Mouse (Mus musculus) forebrain, embryonic 11.5 days (tissue): ENCODE measurements around the gene Crebrf. TPM values are rescaled to one million over a fixed set of nuclear protein-coding genes. Genes with fewer than 3 reads are reported as not detected.

Source experiments
- ATAC-seq: fragments of 200-750 bp; cut with Nextera tagmentation; replicated peaks from 2 replicates; pipeline ENCODE4 v1.8.0; 2017; ENCODE audit warnings: moderate TSS enrichment; ENCODE audit not compliant: low FRiP score
- DNase-seq: peaks from one replicate; pipeline ENCODE4 v3.0.0-alpha.2; 2017; ENCODE audit warnings: low spot score
- H3K27ac ChIP-seq: fragments of 300-500 bp; sonication (generic); 2 replicates; pipeline ENCODE4 v1.5.1; 2014; ENCODE audit warnings: low read depth, low read length
- H3K27me3 ChIP-seq: fragments of 300-500 bp; sonication (generic); 2 replicates; pipeline ENCODE4 v1.6.1; 2014; ENCODE audit warnings: mild to moderate bottlenecking, low read length, mixed read lengths; ENCODE audit not compliant: control insufficient read depth, insufficient read depth
- H3K36me3 ChIP-seq: fragments of 300-500 bp; sonication (generic); 2 replicates; pipeline ENCODE4 v1.6.1; 2014; ENCODE audit warnings: mild to moderate bottlenecking, low read length, moderate library complexity, mixed read lengths; ENCODE audit not compliant: control insufficient read depth, insufficient read depth
- H3K4me1 ChIP-seq: fragments of 300-500 bp; sonication (generic); replicated peaks from 2 replicates; pipeline ENCODE4 v1.6.1; 2014; ENCODE audit warnings: low read length, mixed read lengths; ENCODE audit not compliant: control insufficient read depth, insufficient read depth
- H3K4me2 ChIP-seq: fragments of 300-500 bp; sonication (generic); 2 replicates; pipeline ENCODE4 v1.6.1; 2014; ENCODE audit warnings: low read depth, mild to moderate bottlenecking, low read length, moderate library complexity, mixed read lengths; ENCODE audit not compliant: severe bottlenecking
- H3K4me3 ChIP-seq: fragments of 300-500 bp; sonication (generic); 2 replicates; pipeline ENCODE4 v1.5.1; 2014; ENCODE audit warnings: low read depth, low read length
- H3K9ac ChIP-seq: fragments of 300-500 bp; sonication (generic); 2 replicates; pipeline ENCODE4 v1.6.1; 2014; ENCODE audit warnings: low read length
- H3K9me3 ChIP-seq: fragments of 300-500 bp; sonication (generic); 2 replicates; pipeline ENCODE4 v1.6.1; 2016; ENCODE audit warnings: low read length, mixed read lengths; ENCODE audit not compliant: control insufficient read depth
- WGBS: fragments of 180-500 bp; shearing (Covaris S2); extraction: QIAGEN DNeasy Blood & Tissue Kit; methylation state at CpG from one replicate; pipeline ENCODE4 v1.1.7; 2014; 5-methylcytosine and 5-hydroxymethylcytosine counted together
- polyA plus RNA-seq: library from polyadenylated mRNA; unstranded; fragments of >200 nt; fragmentation: Nextera tagmentation; extraction: Ambion mirVana; gene quantifications from 2 replicates; pipeline ENCODE4 v1.2.1, GENCODE M21; 2014

Crebrf gene
- polyA plus RNA-seq, 1 experiment from 2014 or later = 2.8 TPM

- Histone ChIP-seq H3K9ac (no peak overlapping the region), H3K4me2 (no peak overlapping the region), H3K27ac (no peak overlapping the region), H3K4me1 (no peaks in the 10 kb centered on the region), H3K9me3 (no peaks in the 10 kb centered on the region), H3K27me3 (no peaks in the 10 kb centered on the region), H3K4me3 (no peak overlapping the region), H3K36me3 (no peaks in the 10 kb centered on the region)
- 88% methylated on average over 2 of the region's 2 CpGs for WGBS
- DNase-seq (no peak), ATAC-seq (no peak)
These were observed 64.0 kb downstream of the Crebrf start for GRCm38 (mm10) chr17:26779471-26779870.

GRCm38 (mm10) chr17:26780750-26781571 lies 65.5 kb downstream of the Crebrf start, which contains the start of gene Bnip1:
Bnip1 (plus strand) TSS chr17:26781066.
- Histone ChIP-seq H3K4me2 (peak within 1 kb of the TSS; percentile 52), H3K9ac (peak within 1 kb of the TSS; percentile 80), H3K27ac (peak within 1 kb of the TSS; percentile 65; the same call in 1 of the 2 replicates), H3K4me3 (peak within 1 kb of the TSS; percentile 74), H3K9me3 (no peaks in the 10 kb centered on the region), H3K36me3 (no peaks in the 10 kb centered on the region), H3K27me3 (no peaks in the 10 kb centered on the region), H3K4me1 (no peaks in the 10 kb centered on the region)
- ATAC-seq (peak; percentile 73), DNase-seq (peak; percentile 86)
- WGBS = under 1% methylated on average over 42 of the region's 42 CpGs

GRCm38 (mm10) chr17:26781610-26782043 lies 66.2 kb downstream of the Crebrf start:
- peak overlapping the region; percentile 74 for H3K4me3 ChIP-seq
- H3K36me3 ChIP-seq = no peaks in the 10 kb centered on the region
- no peak for ATAC-seq
- no peaks in the 10 kb centered on the region for H3K27me3 ChIP-seq
- no peak overlapping the region for H3K27ac ChIP-seq
- no peaks in the 10 kb centered on the region for H3K4me1 ChIP-seq
- H3K4me2 ChIP-seq = peak overlapping the region; percentile 52
- H3K9me3 ChIP-seq = no peaks in the 10 kb centered on the region
- peak overlapping the region; percentile 80 for H3K9ac ChIP-seq
- 27% methylated on average over 5 of the region's 5 CpGs for WGBS
- DNase-seq = no peak

GRCm38 (mm10) chr17:26784525-26784924 lies 69.1 kb downstream of the Crebrf start:
- 94% methylated on average over 8 of the region's 8 CpGs for WGBS
- Histone ChIP-seq H3K27me3 (no peaks in the 10 kb centered on the region), H3K27ac (no peak overlapping the region), H3K4me2 (no peak overlapping the region), H3K9me3 (no peaks in the 10 kb centered on the region), H3K4me1 (no peaks in the 10 kb centered on the region), H3K36me3 (no peaks in the 10 kb centered on the region; the same call in 1 of the 2 replicates), H3K4me3 (no peak overlapping the region), H3K9ac (no peak overlapping the region)
- DNase-seq (no peak), ATAC-seq (no peak)

GRCm38 (mm10) chr17:26786586-26786985 lies 71.1 kb downstream of the Crebrf start:
- Histone ChIP-seq H3K36me3 (peaks cover 6% of the 10 kb centered on the region; the same call in 1 of the 2 replicates), H3K27ac (no peak overlapping the region), H3K9me3 (no peaks in the 10 kb centered on the region), H3K27me3 (no peaks in the 10 kb centered on the region), H3K4me3 (no peak overlapping the region), H3K4me2 (no peak overlapping the region), H3K9ac (no peak overlapping the region), H3K4me1 (no peaks in the 10 kb centered on the region)
- 89% methylated on average over 7 of the region's 7 CpGs for WGBS
- ATAC-seq = no peak
- DNase-seq = peak; percentile 38

- 93% methylated on average over 8 of the region's 8 CpGs for WGBS
- H3K4me1 ChIP-seq = no peaks in the 10 kb centered on the region
- no peak overlapping the region for H3K9ac ChIP-seq
- no peak overlapping the region for H3K27ac ChIP-seq
- DNase-seq = no peak
- peaks cover 12% of the 10 kb centered on the region; the same call in 1 of the 2 replicates for H3K36me3 ChIP-seq
- H3K9me3 ChIP-seq = no peaks in the 10 kb centered on the region
- no peak overlapping the region for H3K4me3 ChIP-seq
- no peak overlapping the region for H3K4me2 ChIP-seq
- no peak for ATAC-seq
- H3K27me3 ChIP-seq = no peaks in the 10 kb centered on the region
These were observed 73.5 kb downstream of the Crebrf start for GRCm38 (mm10) chr17:26788986-26789385.

GRCm38 (mm10) chr17:26789460-26790268 lies 74.2 kb downstream of the Crebrf start:
- Histone ChIP-seq H3K27ac (no peak overlapping the region), H3K36me3 (peaks cover 12% of the 10 kb centered on the region; the same call in 1 of the 2 replicates), H3K4me1 (no peaks in the 10 kb centered on the region), H3K9ac (no peak overlapping the region), H3K27me3 (no peaks in the 10 kb centered on the region), H3K4me2 (no peak overlapping the region), H3K4me3 (no peak overlapping the region), H3K9me3 (no peaks in the 10 kb centered on the region)
- WGBS = 92% methylated on average over 8 of the region's 8 CpGs
- ATAC-seq (no peak), DNase-seq (peak; percentile 19)

GRCm38 (mm10) chr17:26790269-26791214 lies 75.1 kb downstream of the Crebrf start:
- Histone ChIP-seq H3K27me3 (no peaks in the 10 kb centered on the region), H3K9me3 (no peaks in the 10 kb centered on the region), H3K27ac (no peak overlapping the region), H3K9ac (no peak overlapping the region), H3K4me2 (no peak overlapping the region), H3K4me1 (no peaks in the 10 kb centered on the region), H3K36me3 (peaks cover 12% of the 10 kb centered on the region; the same call in 1 of the 2 replicates), H3K4me3 (no peak overlapping the region)
- ATAC-seq (no peak), DNase-seq (peak; percentile 37)
- 90% methylated on average over 11 of the region's 11 CpGs for WGBS
